ENCODE assay signal across 20 mouse cellular contexts in genomic region chr7:88229051-88229450, GRCm38 (mm10).
"Had no signal": no experiment of that assay in that cellular context is flagged by ENCODE, and none has a peak within 500 bp of the region (broad histone marks: within the 10 kb centered on the region; RNA-seq: fewer than 3 reads in every experiment).

No protein-coding gene starts in this region.

- H3K36me3 ChIP-seq: liver, embryonic 13.5 days; liver, embryonic 15.5 days; lung, embryonic 15.5 days; midbrain, embryonic 13.5 days; neural tube, embryonic 13.5 days; neural tube, embryonic 15.5 days had no signal

- H3K4me1 ChIP-seq: liver, embryonic 13.5 days; liver, embryonic 15.5 days; lung, embryonic 15.5 days; megakaryocyte, embryonic 14.5 days; midbrain, embryonic 13.5 days; neural tube, embryonic 13.5 days; neural tube, embryonic 15.5 days had no signal

- H3K9ac ChIP-seq: liver, embryonic 13.5 days; liver, embryonic 15.5 days; liver, postnatal 0 days; lung, embryonic 15.5 days; midbrain, embryonic 13.5 days; neural tube, embryonic 13.5 days; neural tube, embryonic 15.5 days had no signal

- H3K4me2 ChIP-seq: liver, embryonic 13.5 days; liver, embryonic 15.5 days; lung, embryonic 15.5 days; midbrain, embryonic 11.5 days; midbrain, embryonic 13.5 days; neural tube, embryonic 13.5 days; neural tube, embryonic 15.5 days had no signal

- DNase-seq: liver, embryonic 13.5 days; liver, postnatal 0 days; lung, adult 2 months; lung, postnatal 14 days; lung, postnatal 36 days; right cerebral cortex, postnatal 14 days; thymus, adult 18-20 months; thymus, postnatal 14 days; thymus, postnatal 36 days had no signal

- ATAC-seq: liver, postnatal 0 days; lung, postnatal 0 days; midbrain, embryonic 13.5 days; midbrain, embryonic 16.5 days had no signal

- H3K4me3 ChIP-seq: liver, embryonic 13.5 days; liver, embryonic 15.5 days; lung, embryonic 15.5 days; megakaryocyte, embryonic 14.5 days; midbrain, embryonic 13.5 days; myocyte; neural tube, embryonic 13.5 days; neural tube, embryonic 15.5 days had no signal

- H3K9me3 ChIP-seq: liver, embryonic 13.5 days; liver, embryonic 15.5 days; lung, embryonic 15.5 days; megakaryocyte, embryonic 14.5 days; midbrain, embryonic 13.5 days; neural tube, embryonic 13.5 days; neural tube, embryonic 15.5 days had no signal

- H3K27ac ChIP-seq: liver, embryonic 13.5 days; liver, embryonic 15.5 days; lung, embryonic 15.5 days; macrophage; midbrain, embryonic 13.5 days; neural tube, embryonic 13.5 days; neural tube, embryonic 15.5 days had no signal

- H3K27me3 ChIP-seq: liver, embryonic 13.5 days; liver, embryonic 15.5 days; lung, embryonic 15.5 days; megakaryocyte, embryonic 14.5 days; midbrain, embryonic 13.5 days; neural tube, embryonic 13.5 days; neural tube, embryonic 15.5 days had no signal
